Mouse (Mus musculus): ENCODE results near the gene Slc25a34. TPM values are rescaled to one million over a fixed set of nuclear protein-coding genes. Genes with fewer than 3 reads are reported as not detected.

Gene Slc25a34
- polyA plus RNA-seq, 1 experiment, result 0.42 TPM

DNA sequence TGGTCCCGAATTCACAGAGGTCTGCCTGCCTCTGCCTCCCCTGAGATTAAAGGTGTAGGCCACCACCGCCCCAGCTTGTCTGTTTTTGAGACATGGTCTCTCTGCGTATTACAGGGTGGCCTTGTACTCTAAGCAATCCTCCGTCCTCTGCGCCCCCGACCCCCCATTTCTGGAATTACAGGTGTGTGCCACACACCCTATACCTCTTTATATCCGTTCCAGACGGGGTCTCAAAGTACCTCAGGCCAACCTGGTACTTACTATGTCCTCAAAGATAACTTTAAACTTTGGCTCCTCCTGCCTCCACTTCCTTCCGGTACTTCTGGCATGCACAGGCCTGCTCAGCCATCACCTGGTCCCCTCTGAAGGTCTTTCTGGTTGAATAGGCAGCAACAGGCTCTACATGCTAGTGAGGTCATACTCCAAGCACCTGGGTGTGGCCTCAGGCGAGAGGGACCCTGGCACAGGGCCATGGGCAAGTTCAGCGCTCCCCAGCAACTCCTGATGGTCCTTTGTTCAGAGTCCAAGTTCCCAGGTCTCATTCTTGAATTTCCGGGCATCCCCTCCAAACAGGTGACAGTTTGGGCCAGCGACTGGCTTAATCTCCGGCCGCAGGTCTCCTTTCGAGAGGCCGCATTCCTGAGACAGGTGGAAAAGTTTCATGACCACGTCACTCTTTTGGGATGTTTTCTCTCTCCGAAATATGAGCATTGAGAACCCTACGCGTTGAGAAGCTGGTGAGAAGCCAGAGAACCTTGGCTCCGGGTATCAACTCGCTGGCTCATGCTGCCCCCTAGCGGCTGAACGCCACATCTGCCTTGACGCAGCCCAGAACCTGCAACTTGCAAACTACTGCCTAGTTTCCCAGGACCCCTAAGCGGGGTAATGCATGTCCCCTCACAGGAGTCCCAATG is 48.6 kb downstream of the Slc25a34 start:
- DNase-seq (ENCODE audit: low read depth), result peak; percentile 87
- TF ChIP-seq POLR2A (IDR thresholded peaks at IDR 0.05; ENCODE audit: borderline replicate concordance, extremely low read depth, insufficient read depth, insufficient read length, poor library complexity, severe bottlenecking), result no peak
- TF ChIP-seq CTCF (IDR thresholded peaks at IDR 0.05; ENCODE audit: borderline replicate concordance, extremely low read depth, insufficient read depth, insufficient read length), result peak; percentile 98

DNA sequence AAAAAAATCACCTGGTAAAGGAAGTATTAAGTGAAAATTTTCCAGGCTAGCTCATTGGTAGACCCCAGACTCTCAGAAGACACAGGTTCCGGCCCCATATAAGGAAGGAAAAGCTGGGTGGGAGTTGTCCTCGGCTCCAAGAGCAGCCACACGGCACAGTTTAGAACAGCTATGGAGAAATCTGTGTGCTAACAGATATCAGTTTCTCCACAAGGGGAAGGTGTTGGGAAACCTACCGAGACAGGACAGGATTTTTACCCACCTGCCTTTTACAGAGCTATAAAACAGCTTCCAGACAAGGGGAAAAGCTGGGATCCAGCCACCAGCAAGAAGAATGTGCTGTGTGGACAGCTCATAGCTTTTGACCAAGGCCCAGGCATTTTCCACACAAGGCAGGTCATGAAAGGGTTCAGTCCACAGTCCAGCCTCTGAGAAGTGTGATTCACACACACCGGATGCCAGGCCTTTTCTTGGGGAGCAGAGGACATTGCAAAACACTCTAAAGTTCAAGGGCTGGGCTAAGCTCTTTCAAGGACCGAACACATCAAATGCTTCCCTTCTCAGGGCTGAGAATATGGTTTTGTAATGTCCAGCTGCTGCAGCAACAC is 50.2 kb downstream of the Slc25a34 start:
- no peak for TF ChIP-seq POLR2A (IDR thresholded peaks at IDR 0.05; ENCODE audit: borderline replicate concordance, extremely low read depth, insufficient read depth, insufficient read length, poor library complexity, severe bottlenecking)
- no peak for TF ChIP-seq CTCF (IDR thresholded peaks at IDR 0.05; ENCODE audit: borderline replicate concordance, extremely low read depth, insufficient read depth, insufficient read length)

DNA sequence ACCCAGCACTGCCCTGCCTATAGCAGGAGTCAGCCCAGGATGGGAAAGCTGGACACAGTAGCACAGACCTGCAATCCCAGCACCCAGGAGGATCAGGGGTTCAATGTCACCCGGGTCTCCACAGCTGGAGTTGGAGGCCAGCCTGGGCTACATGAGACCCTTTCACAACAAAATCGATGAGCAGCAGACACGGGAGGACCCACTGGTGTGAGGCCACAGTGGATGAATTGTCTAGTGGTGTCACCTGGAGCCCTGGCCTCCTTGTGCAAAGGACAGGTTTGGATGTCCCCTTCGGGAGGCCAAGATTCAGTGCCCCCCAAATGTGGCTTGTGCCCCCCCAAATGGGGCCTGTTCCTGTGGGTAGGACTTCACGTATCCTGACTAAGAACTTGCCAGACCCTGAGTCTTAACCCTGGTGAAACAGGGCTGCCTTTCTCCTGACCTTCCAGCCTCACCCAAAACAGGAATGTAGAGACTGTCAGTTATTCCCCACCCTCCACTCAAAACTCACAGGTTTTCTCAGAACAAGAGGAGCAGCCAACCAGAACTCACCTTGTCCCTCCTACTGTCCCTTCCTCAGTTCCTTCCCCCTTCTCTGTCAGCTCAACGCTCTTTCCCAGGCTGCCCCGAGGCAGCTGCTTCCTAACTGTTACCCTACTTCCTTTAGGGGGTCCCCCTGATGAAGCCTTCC is 50.8 kb downstream of the Slc25a34 start:
- DNase-seq (ENCODE audit: low read depth), result no peak
- TF ChIP-seq POLR2A (IDR thresholded peaks at IDR 0.05; ENCODE audit: borderline replicate concordance, extremely low read depth, insufficient read depth, insufficient read length, poor library complexity, severe bottlenecking) (no peak), CTCF (IDR thresholded peaks at IDR 0.05; ENCODE audit: borderline replicate concordance, extremely low read depth, insufficient read depth, insufficient read length) (no peak)

More for the DNA sequence above, 50.2 kb downstream of the Slc25a34 start:
- DNase-seq (ENCODE audit: low read depth), result no peak

DNA sequence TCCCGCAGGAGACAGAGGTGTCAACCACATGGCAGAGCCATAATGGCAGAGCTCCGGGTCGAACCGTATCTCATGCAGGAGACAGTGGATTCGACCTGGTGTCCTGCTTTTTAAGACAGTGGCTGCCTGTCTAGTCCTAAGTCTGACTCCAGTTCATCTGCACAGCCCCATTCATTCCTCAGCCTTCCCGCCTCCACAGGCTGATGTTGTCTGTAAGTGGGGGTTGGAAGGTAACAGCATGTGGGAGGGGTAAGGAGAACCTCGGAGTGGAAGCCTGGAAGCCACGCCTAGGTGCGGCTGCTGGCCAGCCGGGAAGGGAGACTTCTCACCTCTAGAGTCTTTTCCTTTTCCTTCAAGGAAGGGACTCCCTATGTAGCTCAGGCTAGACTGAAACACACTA is 51.7 kb downstream of the Slc25a34 start:
- TF ChIP-seq CTCF (IDR thresholded peaks at IDR 0.05; ENCODE audit: borderline replicate concordance, extremely low read depth, insufficient read depth, insufficient read length), result no peak
- no peak for TF ChIP-seq POLR2A (IDR thresholded peaks at IDR 0.05; ENCODE audit: borderline replicate concordance, extremely low read depth, insufficient read depth, insufficient read length, poor library complexity, severe bottlenecking)
- DNase-seq (ENCODE audit: low read depth), result no peak

- no peak for TF ChIP-seq CTCF (IDR thresholded peaks at IDR 0.05; ENCODE audit: borderline replicate concordance, extremely low read depth, insufficient read depth, insufficient read length)
- no peak for TF ChIP-seq POLR2A (IDR thresholded peaks at IDR 0.05; ENCODE audit: borderline replicate concordance, extremely low read depth, insufficient read depth, insufficient read length, poor library complexity, severe bottlenecking)
Measured at GRCm38 (mm10) chr4:141571337-141571739, 52.3 kb downstream of the Slc25a34 start.

DNA sequence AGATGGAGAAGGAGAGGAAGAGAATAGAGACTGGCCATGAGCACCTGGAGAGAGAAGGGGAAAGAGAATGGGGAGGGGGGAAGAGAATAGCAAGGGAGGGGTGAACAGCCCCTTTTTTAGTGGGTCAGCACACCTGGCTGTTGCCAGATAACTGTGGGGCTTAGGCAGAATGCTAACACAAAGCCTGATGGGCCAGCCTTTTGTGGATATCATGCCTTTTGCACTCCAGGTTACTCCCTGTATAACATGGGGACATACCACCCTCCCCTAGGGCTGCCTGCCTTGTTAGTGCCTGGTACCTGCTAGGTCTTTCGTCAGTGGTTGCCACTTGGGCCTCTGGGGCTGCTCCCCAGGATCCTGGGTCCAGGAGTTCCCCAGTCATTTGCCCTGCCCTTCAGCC is 52.8 kb downstream of the Slc25a34 start:
- TF ChIP-seq CTCF (IDR thresholded peaks at IDR 0.05; ENCODE audit: borderline replicate concordance, extremely low read depth, insufficient read depth, insufficient read length) (no peak), POLR2A (IDR thresholded peaks at IDR 0.05; ENCODE audit: borderline replicate concordance, extremely low read depth, insufficient read depth, insufficient read length, poor library complexity, severe bottlenecking) (no peak)
- no peak for DNase-seq (ENCODE audit: low read depth)

More at GRCm38 (mm10) chr4:141571337-141571739, 52.3 kb downstream of the Slc25a34 start:
- DNase-seq (ENCODE audit: low read depth), result no peak

DNA sequence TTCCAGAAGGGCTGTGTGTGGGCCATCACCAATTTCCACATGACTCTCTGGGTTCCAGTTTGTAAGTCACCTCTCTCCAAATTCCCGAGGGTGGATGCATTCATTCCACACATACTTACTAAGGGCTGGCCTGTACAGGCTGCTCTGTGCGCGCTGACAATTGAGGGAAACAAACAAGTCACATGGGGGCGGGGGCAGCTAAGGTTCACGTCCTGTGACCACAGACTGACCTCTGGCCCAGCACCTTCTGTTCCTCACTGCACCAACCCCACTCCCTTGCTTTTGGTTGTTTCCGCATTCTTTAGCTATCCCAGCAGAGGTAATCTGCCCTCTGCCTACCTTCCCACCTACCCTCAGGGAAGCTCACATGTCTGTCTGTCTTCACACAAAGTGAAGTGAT is 53.6 kb downstream of the Slc25a34 start:
- TF ChIP-seq CTCF (IDR thresholded peaks at IDR 0.05; ENCODE audit: borderline replicate concordance, extremely low read depth, insufficient read depth, insufficient read length) (no peak), POLR2A (IDR thresholded peaks at IDR 0.05; ENCODE audit: borderline replicate concordance, extremely low read depth, insufficient read depth, insufficient read length, poor library complexity, severe bottlenecking) (no peak)
- DNase-seq (ENCODE audit: low read depth), result no peak

- TF ChIP-seq POLR2A (IDR thresholded peaks at IDR 0.05; ENCODE audit: borderline replicate concordance, extremely low read depth, insufficient read depth, insufficient read length, poor library complexity, severe bottlenecking), result no peak
- TF ChIP-seq CTCF (IDR thresholded peaks at IDR 0.05; ENCODE audit: borderline replicate concordance, extremely low read depth, insufficient read depth, insufficient read length), result no peak
- no peak for DNase-seq (ENCODE audit: low read depth)
Measured at GRCm38 (mm10) chr4:141568966-141569365, 54.7 kb downstream of the Slc25a34 start.

Other genes with a start within 250 kb of the Slc25a34 start
- 0.11 and 0.19 TPM in 2 replicates for gene Clcnka, start 225.1 kb downstream of the Slc25a34 start, polyA plus RNA-seq (2012; rRNA removed)
- gene Clcnkb, start 207.8 kb downstream of the Slc25a34 start, polyA plus RNA-seq (2012; rRNA removed), result 0.03 TPM in 1 of 2 replicates, not detected in the other
- 0.10 TPM in 1 of 2 replicates, not detected in the other for gene Hspb7, start 203.0 kb downstream of the Slc25a34 start, polyA plus RNA-seq (2012; rRNA removed)
- gene Srarp, start 187.7 kb downstream of the Slc25a34 start, polyA plus RNA-seq (2012; rRNA removed), result 0.69 and 0.93 TPM in 2 replicates
- gene Zbtb17, start 179.2 kb downstream of the Slc25a34 start, polyA plus RNA-seq (2012; rRNA removed), result 69.2 and 85.4 TPM in 2 replicates
- gene Spen, start 85.2 kb downstream of the Slc25a34 start, polyA plus RNA-seq (2012; rRNA removed), result 9.9 and 32.7 TPM in 2 replicates
- gene Fblim1, start 17.7 kb downstream of the Slc25a34 start, polyA plus RNA-seq (2012; rRNA removed), result 34.7 and 50.7 TPM in 2 replicates
- 0.14 and 0.44 TPM in 2 replicates for gene Tmem82, start 5.2 kb downstream of the Slc25a34 start, polyA plus RNA-seq (2012; rRNA removed)
- gene Plekhm2, start 41.1 kb upstream of the Slc25a34 start, polyA plus RNA-seq (2012; rRNA removed), result 55.0 and 56.0 TPM in 2 replicates
- 6.7 and 7.2 TPM in 2 replicates for gene Rsc1a1, start 61.8 kb upstream of the Slc25a34 start, polyA plus RNA-seq (2012; rRNA removed)
- 14.2 and 19.5 TPM in 2 replicates for gene Ddi2, start 99.6 kb upstream of the Slc25a34 start, polyA plus RNA-seq (2012; rRNA removed)
- gene Agmat, start 122.9 kb upstream of the Slc25a34 start, polyA plus RNA-seq (2012; rRNA removed), result 0.05 TPM in 2 replicates
- gene Dnajc16, start 167.1 kb upstream of the Slc25a34 start, polyA plus RNA-seq (2012; rRNA removed), result 17.7 and 19.9 TPM in 2 replicates
- 27.8 and 29.2 TPM in 2 replicates for gene Casp9, start 169.8 kb upstream of the Slc25a34 start, polyA plus RNA-seq (2012; rRNA removed)
- 0.19 and 0.21 TPM in 2 replicates for gene Cela2a, start 202.3 kb upstream of the Slc25a34 start, polyA plus RNA-seq (2012; rRNA removed)
- not detected in 2 replicates for gene Ctrc, start 222.5 kb upstream of the Slc25a34 start, polyA plus RNA-seq (2012; rRNA removed)